Mouse (Mus musculus) forebrain, embryonic 13.5 days (tissue): ENCODE results near the gene Fnbp4. TPM values are rescaled to one million over a fixed set of nuclear protein-coding genes. Genes with fewer than 3 reads are reported as not detected.
A peak's percentile ranks its signal among the peaks of the same experiment; 100 is the strongest.
"Not testable (repeated sequence)": the region's sequence is repeated elsewhere in the genome, so short reads cannot be mapped to it uniquely, and the experiment has no call there.

ENCODE experiments used
- ATAC-seq: fragments of 200-750 bp; cut with Nextera tagmentation; 2 replicates; pipeline ENCODE4 v1.8.0; 2017
- H3K27ac ChIP-seq: fragments of 300-500 bp; sonication (generic); 2 replicates; pipeline ENCODE4 v1.5.1; 2015; ENCODE audit warnings: inconsistent platforms, mild to moderate bottlenecking, moderate library complexity
- H3K27me3 ChIP-seq: fragments of 300-500 bp; sonication (generic); 2 replicates; pipeline ENCODE4 v1.6.1; 2015; ENCODE audit warnings: mild to moderate bottlenecking, inconsistent platforms
- H3K36me3 ChIP-seq: fragments of 300-500 bp; sonication (generic); 2 replicates; pipeline ENCODE4 v1.6.1; 2015; ENCODE audit warnings: mild to moderate bottlenecking, inconsistent platforms; ENCODE audit not compliant: poor library complexity, severe bottlenecking
- H3K4me1 ChIP-seq: fragments of 300-500 bp; sonication (generic); 2 replicates; pipeline ENCODE4 v1.6.1; 2015; ENCODE audit warnings: inconsistent platforms
- H3K4me2 ChIP-seq: fragments of 300-500 bp; sonication (generic); 2 replicates; pipeline ENCODE4 v1.6.1; 2015; ENCODE audit warnings: inconsistent platforms, mild to moderate bottlenecking, moderate library complexity
- H3K4me3 ChIP-seq: fragments of 300-500 bp; sonication (generic); 2 replicates; pipeline ENCODE4 v1.5.1; 2015; ENCODE audit warnings: mild to moderate bottlenecking, inconsistent platforms
- H3K9ac ChIP-seq: fragments of 300-500 bp; sonication (generic); 2 replicates; pipeline ENCODE4 v1.6.1; 2015; ENCODE audit warnings: mild to moderate bottlenecking, inconsistent platforms
- H3K9me3 ChIP-seq: fragments of 300-500 bp; sonication (generic); replicated peaks from 2 replicates; pipeline ENCODE4 v1.6.1; 2016; ENCODE audit warnings: inconsistent platforms
- WGBS: fragments of 180-500 bp; shearing (Covaris S2); methylation state at CpG from one replicate; pipeline ENCODE4 v1.1.7; 2015; 5-methylcytosine and 5-hydroxymethylcytosine counted together
- polyA plus RNA-seq: library from polyadenylated mRNA; unstranded; fragments of >200 nt; fragmentation: Nextera tagmentation; extraction: Ambion mirVana; gene quantifications from 2 replicates; pipeline ENCODE4 v1.2.1, GENCODE M21; 2015

The Fnbp4 gene
- polyA plus RNA-seq, 1 experiment from 2014 or later = 113 TPM

GRCm38 (mm10) chr2:90808241-90809126, 63.3 kb downstream of the Fnbp4 start:
- ATAC-seq = no peak
- Histone ChIP-seq H3K27ac (no peak overlapping the region), H3K9ac (no peak overlapping the region), H3K27me3 (no peaks in the 10 kb centered on the region), H3K4me1 (no peaks in the 10 kb centered on the region), H3K9me3 (no peaks in the 10 kb centered on the region), H3K4me3 (no peak overlapping the region), H3K4me2 (no peak overlapping the region), H3K36me3 (no peaks in the 10 kb centered on the region)
- 83% methylated on average over 6 of the region's 6 CpGs for WGBS

DNA sequence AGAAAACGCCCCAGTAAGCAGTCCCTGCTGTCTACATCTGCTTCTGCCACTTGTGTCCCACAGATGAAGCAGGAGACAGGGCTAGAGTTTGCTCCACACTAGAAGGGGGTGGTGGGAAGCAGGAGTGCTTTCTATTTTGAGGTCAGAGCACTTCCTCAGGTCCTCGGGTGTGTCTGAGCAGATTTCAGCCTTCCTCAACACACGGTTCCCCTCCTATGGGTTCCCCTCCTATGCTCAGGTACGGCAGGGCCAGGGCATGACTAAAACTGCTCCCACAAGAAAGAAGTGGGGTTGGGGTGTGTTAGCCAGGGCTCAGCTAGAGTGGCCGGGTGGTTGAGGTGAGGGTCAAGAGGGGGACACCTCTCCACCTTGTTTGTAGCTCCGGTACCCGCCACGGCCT, 65.6 kb downstream of the Fnbp4 start:
- no peaks in the 10 kb centered on the region for H3K36me3 ChIP-seq
- H3K4me3 ChIP-seq = no peak overlapping the region
- no peak overlapping the region for H3K27ac ChIP-seq
- H3K4me2 ChIP-seq = no peak overlapping the region
- WGBS = 86% methylated on average over 8 of the region's 8 CpGs
- H3K4me1 ChIP-seq = no peaks in the 10 kb centered on the region
- no peak for ATAC-seq
- H3K9ac ChIP-seq = no peak overlapping the region
- H3K27me3 ChIP-seq = no peaks in the 10 kb centered on the region
- no peaks in the 10 kb centered on the region for H3K9me3 ChIP-seq

DNA sequence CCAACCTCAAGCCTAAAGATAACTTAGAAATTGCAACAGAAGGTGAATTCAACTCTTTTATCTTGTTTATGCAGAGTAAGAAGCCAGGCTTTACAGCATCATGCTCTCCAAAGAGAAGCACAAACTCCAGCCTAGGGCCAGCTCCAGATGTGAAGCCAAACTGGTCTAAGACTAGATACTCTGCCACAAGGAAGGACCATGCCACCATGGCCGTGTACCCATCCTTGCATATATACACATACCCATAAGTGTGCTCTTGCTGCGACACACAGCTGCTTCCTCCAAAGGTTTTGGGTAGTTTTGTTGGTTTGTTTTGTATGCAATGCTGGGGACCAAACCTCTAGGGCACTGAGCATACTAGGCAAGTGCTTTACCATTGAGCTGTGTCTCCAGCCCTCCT, 70.1 kb downstream of the Fnbp4 start:
- Histone ChIP-seq H3K4me2 (no peak overlapping the region), H3K4me1 (no peaks in the 10 kb centered on the region), H3K27ac (no peak overlapping the region), H3K4me3 (no peak overlapping the region), H3K27me3 (no peaks in the 10 kb centered on the region), H3K9me3 (no peaks in the 10 kb centered on the region), H3K36me3 (no peaks in the 10 kb centered on the region), H3K9ac (no peak overlapping the region)
- 83% methylated on average over 2 of the region's 2 CpGs for WGBS
- ATAC-seq = no peak

DNA sequence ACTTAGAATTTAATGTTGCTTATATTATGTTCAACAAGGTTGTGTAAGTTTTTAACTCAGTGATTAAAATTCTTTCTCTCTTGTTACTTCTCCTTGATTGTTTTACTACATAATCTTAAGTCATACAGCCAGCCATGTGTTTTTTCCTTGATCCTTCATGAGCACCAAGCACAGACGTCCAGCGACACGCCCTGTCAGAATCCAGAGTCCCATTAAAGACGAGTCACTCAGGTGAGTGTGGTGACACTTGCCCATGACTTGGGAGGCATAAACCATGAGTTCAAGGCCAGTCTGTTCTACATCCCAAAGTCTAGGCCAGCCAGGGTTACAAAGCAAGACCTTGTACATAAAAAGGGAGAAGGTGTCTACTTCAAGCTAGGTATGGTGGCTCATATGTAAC, 71.0 kb downstream of the Fnbp4 start:
- no peak overlapping the region for H3K4me2 ChIP-seq
- no peaks in the 10 kb centered on the region for H3K27me3 ChIP-seq
- H3K4me3 ChIP-seq = no peak overlapping the region
- WGBS = 90% methylated on average over 4 of the region's 4 CpGs
- ATAC-seq = no peak
- no peaks in the 10 kb centered on the region for H3K9me3 ChIP-seq
- no peaks in the 10 kb centered on the region for H3K4me1 ChIP-seq
- no peak overlapping the region for H3K27ac ChIP-seq
- no peak overlapping the region for H3K9ac ChIP-seq
- H3K36me3 ChIP-seq = no peaks in the 10 kb centered on the region

- Histone ChIP-seq H3K9ac (no peak overlapping the region), H3K4me2 (no peak overlapping the region), H3K27me3 (no peaks in the 10 kb centered on the region), H3K27ac (no peak overlapping the region), H3K4me3 (no peak overlapping the region), H3K4me1 (no peaks in the 10 kb centered on the region), H3K36me3 (no peaks in the 10 kb centered on the region), H3K9me3 (no peaks in the 10 kb centered on the region)
- no peak for ATAC-seq
- WGBS = 92% methylated on average over 3 of the region's 3 CpGs
Measured at GRCm38 (mm10) chr2:90818710-90819109, 73.5 kb downstream of the Fnbp4 start.

DNA sequence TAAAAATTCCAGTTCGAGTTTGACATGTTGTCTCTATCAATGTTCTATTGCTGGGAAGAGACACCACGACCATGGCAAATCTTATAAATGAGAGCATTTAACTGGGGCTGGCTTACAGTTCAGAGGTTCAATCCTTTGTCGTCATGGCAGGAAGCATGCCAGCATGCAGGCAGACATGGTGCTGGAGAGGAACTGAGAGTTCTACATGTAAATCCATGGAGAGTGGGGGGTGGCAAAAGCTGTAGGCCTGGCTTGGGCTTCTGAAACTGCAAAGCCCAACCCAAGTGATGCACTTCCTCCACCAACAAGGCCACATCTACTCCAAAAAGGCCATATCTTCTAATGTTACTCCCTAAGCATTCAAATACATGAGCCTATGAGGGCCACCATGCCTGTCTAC, 75.7 kb downstream of the Fnbp4 start:
- no peaks in the 10 kb centered on the region for H3K36me3 ChIP-seq
- no peaks in the 10 kb centered on the region for H3K9me3 ChIP-seq
- H3K4me2 ChIP-seq = no peak overlapping the region
- no peaks in the 10 kb centered on the region for H3K27me3 ChIP-seq
- no peak for ATAC-seq
- H3K4me1 ChIP-seq = no peaks in the 10 kb centered on the region
- no peak overlapping the region for H3K9ac ChIP-seq
- H3K27ac ChIP-seq = no peak overlapping the region
- H3K4me3 ChIP-seq = no peak overlapping the region
- WGBS = 79% methylated on average over 3 of the region's 3 CpGs

- no peak overlapping the region for H3K27ac ChIP-seq
- H3K9me3 ChIP-seq = no peaks in the 10 kb centered on the region
- WGBS = 83% methylated on average over 2 of the region's 2 CpGs
- H3K4me1 ChIP-seq = no peaks in the 10 kb centered on the region
- no peaks in the 10 kb centered on the region for H3K27me3 ChIP-seq
- no peak overlapping the region for H3K4me2 ChIP-seq
- no peak overlapping the region for H3K4me3 ChIP-seq
- no peaks in the 10 kb centered on the region for H3K36me3 ChIP-seq
- ATAC-seq = no peak
- no peak overlapping the region for H3K9ac ChIP-seq
Measured at GRCm38 (mm10) chr2:90822978-90823377, 77.8 kb downstream of the Fnbp4 start.

DNA sequence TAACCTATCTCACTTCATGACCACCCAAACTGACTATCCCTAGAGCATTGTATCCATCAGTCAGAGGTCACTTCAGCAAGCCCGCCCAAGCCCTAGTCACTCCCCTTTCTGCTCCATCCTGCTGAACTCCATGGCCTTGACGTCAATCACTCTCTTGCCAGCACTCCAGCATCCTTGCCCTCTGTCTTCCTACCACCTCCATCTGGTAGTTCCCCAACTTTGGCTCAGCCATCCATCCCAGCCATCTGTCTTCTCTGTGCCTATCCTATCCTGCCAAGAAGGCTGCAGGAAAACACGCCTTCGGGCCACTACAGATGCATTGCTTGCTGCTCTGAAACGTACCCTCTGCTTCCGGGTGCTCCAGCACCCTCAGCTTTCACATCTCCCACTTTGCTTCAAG, 78.6 kb downstream of the Fnbp4 start:
- Histone ChIP-seq H3K36me3 (no peaks in the 10 kb centered on the region), H3K4me2 (no peak overlapping the region), H3K27me3 (no peaks in the 10 kb centered on the region), H3K4me1 (no peaks in the 10 kb centered on the region), H3K9me3 (no peaks in the 10 kb centered on the region), H3K4me3 (no peak overlapping the region), H3K27ac (no peak overlapping the region), H3K9ac (no peak overlapping the region)
- peak; percentile 70; the same call in 1 of the 2 replicates for ATAC-seq
- WGBS = 85% methylated on average over 6 of the region's 6 CpGs

GRCm38 (mm10) chr2:90824528-90824927, 79.4 kb downstream of the Fnbp4 start:
- not testable (repeated sequence) for H3K4me3 ChIP-seq, H3K4me2 ChIP-seq, H3K36me3 ChIP-seq, H3K9ac ChIP-seq, H3K9me3 ChIP-seq, H3K27ac ChIP-seq, H3K27me3 ChIP-seq, H3K4me1 ChIP-seq, ATAC-seq
- WGBS = 90% methylated on average over 10 of the region's 10 CpGs

GRCm38 (mm10) chr2:90825515-90826172, 80.5 kb downstream of the Fnbp4 start:
- Histone ChIP-seq H3K36me3 (no peaks in the 10 kb centered on the region), H3K27me3 (no peaks in the 10 kb centered on the region), H3K9me3 (no peaks in the 10 kb centered on the region), H3K27ac (no peak overlapping the region), H3K4me2 (no peak overlapping the region), H3K9ac (no peak overlapping the region), H3K4me1 (no peaks in the 10 kb centered on the region), H3K4me3 (no peak overlapping the region)
- WGBS = 85% methylated on average over 11 of the region's 11 CpGs
- ATAC-seq = no peak

DNA sequence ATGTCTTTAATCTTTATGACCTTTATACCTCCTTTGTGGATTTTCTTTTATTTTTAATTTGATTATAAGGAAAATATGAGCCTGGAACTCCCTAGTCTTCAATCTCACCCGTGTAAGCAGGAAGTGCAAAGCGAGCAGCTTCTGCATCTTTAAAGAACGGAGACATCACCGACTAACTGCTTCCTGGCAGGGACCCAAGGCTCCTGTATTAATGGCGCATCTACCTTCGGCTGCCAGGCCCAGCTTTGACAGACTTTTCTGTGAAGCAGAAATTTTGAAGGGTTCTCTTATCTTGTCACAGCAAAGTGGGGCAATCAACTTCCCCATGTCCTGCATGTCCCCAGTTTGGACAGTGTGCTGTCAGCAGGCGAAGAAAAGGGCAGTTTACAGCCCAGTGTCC, 83.6 kb downstream of the Fnbp4 start:
- no peak overlapping the region for H3K27ac ChIP-seq
- no peak for ATAC-seq
- H3K36me3 ChIP-seq = no peaks in the 10 kb centered on the region
- WGBS = 71% methylated on average over 7 of the region's 7 CpGs
- no peak overlapping the region for H3K4me2 ChIP-seq
- H3K9ac ChIP-seq = no peak overlapping the region
- no peaks in the 10 kb centered on the region for H3K4me1 ChIP-seq
- H3K9me3 ChIP-seq = no peaks in the 10 kb centered on the region
- H3K4me3 ChIP-seq = no peak overlapping the region
- no peaks in the 10 kb centered on the region for H3K27me3 ChIP-seq
